ENCODE assay signal across 8 mouse cellular contexts in the genomic region with DNA sequence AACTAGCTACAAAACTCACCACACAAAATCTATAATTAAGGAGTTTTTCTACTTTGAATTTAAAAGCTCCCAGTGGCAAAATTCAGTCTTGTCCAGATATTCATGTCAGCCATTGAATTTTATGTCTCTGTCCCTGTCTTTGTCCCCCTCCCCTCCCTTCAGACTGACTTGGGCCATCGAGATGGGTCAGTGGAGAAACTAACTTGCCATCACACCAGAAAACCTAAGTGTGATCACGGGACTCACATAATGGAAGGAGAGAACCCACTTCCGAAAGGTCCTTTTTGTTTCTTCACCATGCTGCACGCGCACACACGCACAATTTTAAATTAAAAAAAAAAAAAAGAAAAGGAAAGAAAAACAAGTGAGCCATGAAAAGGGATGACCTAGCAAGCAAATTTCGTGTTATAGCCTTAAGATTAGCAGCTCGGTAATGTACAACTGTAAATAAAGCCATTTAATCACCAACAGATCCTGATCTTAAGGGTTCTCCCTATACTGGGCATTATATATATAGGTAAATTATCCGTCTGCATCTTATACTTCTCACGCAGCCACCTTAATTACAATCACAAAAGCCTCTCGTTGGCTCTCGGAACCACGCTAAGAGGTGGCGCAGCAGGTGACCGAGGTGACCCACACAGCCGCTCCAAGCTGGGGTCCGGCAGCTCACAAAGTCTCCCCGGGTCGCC. TPM values are rescaled to one million over a fixed set of nuclear protein-coding genes. Genes with fewer than 3 reads are reported as not detected.
A peak's percentile ranks its signal among the peaks of the same experiment; 100 is the strongest.
DNase-seq lines count a peak whose midpoint lies in the region; ATAC-seq and TF ChIP-seq lines count a peak whose summit lies in the region.

No protein-coding gene starts in this region.

- no peaks in the 10 kb centered on the region for H3K27me3 ChIP-seq in forebrain, embryonic 16.5 days (replicated peaks; ENCODE audit: control insufficient read depth, insufficient read depth, low read length)

- no peaks in the 10 kb centered on the region for H3K36me3 ChIP-seq in forebrain, embryonic 16.5 days (ENCODE audit: control insufficient read depth, insufficient read depth)
- H3K36me3 ChIP-seq in macrophage (ENCODE audit: inconsistent target): no peaks in the 10 kb centered on the region

- peaks cover 3% of the 10 kb centered on the region; the same call in 1 of the 2 replicates for H3K4me1 ChIP-seq in lung, adult 2 months (ENCODE audit: control insufficient read depth, insufficient read depth, low read length)
- H3K4me1 ChIP-seq in bone marrow, adult 2 months (ENCODE audit: control insufficient read depth, insufficient read depth, low read length): no peaks in the 10 kb centered on the region; the same call in 1 of the 2 replicates
- peaks cover 7% of the 10 kb centered on the region for H3K4me1 ChIP-seq in forebrain, embryonic 16.5 days (replicated peaks; ENCODE audit: control insufficient read depth, insufficient read depth, low read length)

- H3K9me3 ChIP-seq in forebrain, embryonic 16.5 days (ENCODE audit: control insufficient read depth, low read length): no peaks in the 10 kb centered on the region

- no peak for TF ChIP-seq CTCF in lung, adult 2 months (IDR thresholded peaks at IDR 0.05; ENCODE audit: insufficient read depth, low read length)
- no peak for TF ChIP-seq CTCF in bone marrow, adult 2 months (IDR thresholded peaks at IDR 0.05; ENCODE audit: control insufficient read depth, insufficient read depth, low read length)

- no peak for DNase-seq in lung, adult 2 months
- DNase-seq in lung, postnatal 10 days: no peak
- DNase-seq in Muller cell, postnatal 12 days (ENCODE audit: inconsistent ontology term): no peak
- no peak for DNase-seq in left cerebral cortex, adult 18-20 months (ENCODE audit: low spot score in 2 of 2)
- no peak for DNase-seq in urinary bladder, postnatal 4 days (ENCODE audit: low spot score in 2 of 2)

- no peak for TF ChIP-seq POLR2A in lung, adult 2 months (IDR thresholded peaks at IDR 0.05; ENCODE audit: borderline replicate concordance, extremely low read depth, low read depth, low read length)
- TF ChIP-seq POLR2A in bone marrow, adult 2 months (IDR thresholded peaks at IDR 0.05; ENCODE audit: borderline replicate concordance, control insufficient read depth, low read depth, low read length): no peak

- H3K9ac ChIP-seq in forebrain, embryonic 16.5 days (replicated peaks; ENCODE audit: low read depth, low read length): peak overlapping the region; percentile 87

- peak overlapping the region; percentile 96 for H3K4me3 ChIP-seq in lung, adult 2 months (replicated peaks; ENCODE audit: extremely low read depth, low read depth, low read length)
- peak overlapping the region; percentile 98 for H3K4me3 ChIP-seq in bone marrow, adult 2 months (replicated peaks; ENCODE audit: control insufficient read depth, low read depth, low read length)
- H3K4me3 ChIP-seq in forebrain, embryonic 16.5 days (replicated peaks; ENCODE audit: low read length): peak overlapping the region; percentile 89
- H3K4me3 ChIP-seq in macrophage (ENCODE audit: inconsistent target): peak overlapping the region; percentile 87

- H3K27ac ChIP-seq in bone marrow, adult 2 months (ENCODE audit: control insufficient read depth, insufficient read depth, low read depth, low read length, poor library complexity): peak overlapping the region; percentile 17; the same call in 1 of the 2 replicates
- H3K27ac ChIP-seq in forebrain, embryonic 16.5 days (ENCODE audit: low read length): peak overlapping the region; percentile 88
- H3K27ac ChIP-seq in macrophage: peak overlapping the region; percentile 51

- H3K4me2 ChIP-seq in forebrain, embryonic 16.5 days (ENCODE audit: low read length): peak overlapping the region; percentile 54

- peak; percentile 61 for ATAC-seq in forebrain, embryonic 16.5 days

- WGBS in lung, adult 2 months: under 1% methylated on average over 19 of the region's 19 CpGs
- 1% methylated on average over 19 of the region's 19 CpGs for WGBS in bone marrow, adult 2 months
- 2% methylated on average over 19 of the region's 19 CpGs for WGBS in forebrain, embryonic 16.5 days
- under 1% methylated on average over 19 of the region's 19 CpGs for WGBS in macrophage (ENCODE audit: missing documents)

- no peaks in the 10 kb centered on the region for H3K79me2 ChIP-seq in macrophage (ENCODE audit: inconsistent target)

RNA-seq across cellular contexts. Expression of gene Aasdh, which starts 0.5 kb away (rescaled TPM):
- 8.3 and 13.7 TPM in 2 replicates for polyA plus RNA-seq in lung, adult 2 months (2012; rRNA removed)
- polyA plus RNA-seq in bone marrow, adult 2 months (2011; ENCODE audit: insufficient read depth, insufficient read length, low replicate concordance, missing spikeins): 11.6 and 16.5 TPM in 2 replicates
- 25.7 and 28.1 TPM in 2 replicates for polyA plus RNA-seq in forebrain, embryonic 16.5 days (2015; fragmentation: Nextera tagmentation; extraction: Ambion mirVana)
- total RNA-seq in macrophage (2018; cell fraction: chromatin; rRNA removed): 100 to 1,000 TPM in 1 of 26 experiments, 10 to 100 TPM in 25; 17.6 to 103 (median 53.9) TPM
- total RNA-seq in macrophage (2018; cell fraction: cytosol; rRNA removed): 1 to 10 TPM; 2.1 to 8.2 (median 4.8) TPM
- total RNA-seq in macrophage (2018; cell fraction: nucleus; rRNA removed): 10 to 100 TPM in 25 of 26 experiments, 1 to 10 TPM in 1; 8.7 to 65.7 (median 35.5) TPM
- 2.9 to 8.2 TPM (median 7.4 TPM) in 3 replicates for polyA plus RNA-seq in macrophage (2018)
- total RNA-seq in left cerebral cortex, adult 18-20 months (2021): 10 to 100 TPM; 21.2 to 22.0 TPM

RNA-seq across cellular contexts. Expression of gene Paics, which starts 46.2 kb away (rescaled TPM):
- 44.0 and 44.2 TPM in 2 replicates for polyA plus RNA-seq in lung, adult 2 months (2012; rRNA removed)
- polyA plus RNA-seq in bone marrow, adult 2 months (2011; ENCODE audit: insufficient read depth, insufficient read length, low replicate concordance, missing spikeins): 76.6 and 84.6 TPM in 2 replicates
- polyA plus RNA-seq in forebrain, embryonic 16.5 days (2015; fragmentation: Nextera tagmentation; extraction: Ambion mirVana): 213 and 233 TPM in 2 replicates
- 10 to 100 TPM in 19 of 26 experiments, 1 to 10 TPM in 7; 4.0 to 44.6 (median 15.3) TPM for total RNA-seq in macrophage (2018; cell fraction: chromatin; rRNA removed)
- total RNA-seq in macrophage (2018; cell fraction: cytosol; rRNA removed): 10 to 100 TPM; 44.5 to 84.7 (median 60.3) TPM
- 10 to 100 TPM; 10.7 to 59.5 (median 21.6) TPM for total RNA-seq in macrophage (2018; cell fraction: nucleus; rRNA removed)
- 77.7 to 138 TPM (median 78.9 TPM) in 3 replicates for polyA plus RNA-seq in macrophage (2018)
- 10 to 100 TPM; 94.1 to 94.2 TPM for total RNA-seq in left cerebral cortex, adult 18-20 months (2021)

RNA-seq across cellular contexts. Expression of gene Ppat, which starts 46.5 kb away (rescaled TPM):
- 4.3 and 4.8 TPM in 2 replicates for polyA plus RNA-seq in lung, adult 2 months (2012; rRNA removed)
- polyA plus RNA-seq in bone marrow, adult 2 months (2011; ENCODE audit: insufficient read depth, insufficient read length, low replicate concordance, missing spikeins): 11.0 and 17.2 TPM in 2 replicates
- polyA plus RNA-seq in forebrain, embryonic 16.5 days (2015; fragmentation: Nextera tagmentation; extraction: Ambion mirVana): 15.5 and 17.1 TPM in 2 replicates
- total RNA-seq in macrophage (2018; cell fraction: chromatin; rRNA removed): 1 to 10 TPM in 23 of 26 experiments, under 1 TPM in 3; 0.34 to 4.6 (median 2.1) TPM
- total RNA-seq in macrophage (2018; cell fraction: cytosol; rRNA removed): 1 to 10 TPM; 3.2 to 7.0 (median 6.1) TPM
- 10 to 100 TPM in 1 of 26 experiments, 1 to 10 TPM in 25; 1.5 to 13.6 (median 3.8) TPM for total RNA-seq in macrophage (2018; cell fraction: nucleus; rRNA removed)
- 5.5 to 17.3 TPM (median 7.5 TPM) in 3 replicates for polyA plus RNA-seq in macrophage (2018)
- 10 to 100 TPM; 20.1 to 20.9 TPM for total RNA-seq in left cerebral cortex, adult 18-20 months (2021)

Comparison
In these comparisons a context has a peak if more than half of its experiments do, and no peak if none do; other contexts are left out.
1. H3K27ac ChIP-seq: peak in every context shown above with its lines; median percentile 88 in forebrain, embryonic 16.5 days; 51 in macrophage; 17 in bone marrow, adult 2 months.